16 mouse cellular contexts compared by ENCODE assay signal in the genomic region with DNA sequence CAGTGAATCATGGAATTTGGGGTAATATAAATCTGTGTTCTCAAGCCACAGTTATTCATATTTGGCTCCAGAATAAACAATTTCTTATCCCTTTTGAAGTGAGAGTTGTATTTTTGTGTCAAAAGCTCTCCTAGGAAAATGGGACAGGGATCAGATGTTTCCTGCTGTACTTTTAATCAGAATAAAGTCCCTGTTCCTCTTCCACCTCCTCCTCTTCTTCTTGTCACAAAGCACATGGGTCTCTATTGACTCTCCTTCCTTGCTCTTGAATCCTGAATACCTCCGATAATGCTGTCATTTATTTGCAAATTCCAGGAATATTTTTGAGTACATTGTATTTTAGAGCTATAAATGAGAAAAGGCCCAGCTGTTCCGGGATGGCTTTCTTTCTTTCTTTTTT.
"Had no signal": no experiment of that assay in that cellular context is flagged by ENCODE, and none has a peak within 500 bp of the region (broad histone marks: within the 10 kb centered on the region; RNA-seq: fewer than 3 reads in every experiment).

No protein-coding gene starts in this region.

- H3K36me3 ChIP-seq: hindbrain, embryonic 15.5 days; limb, embryonic 12.5 days; liver, embryonic 13.5 days; midbrain, embryonic 12.5 days; stomach, embryonic 15.5 days had no signal

- H3K27ac ChIP-seq: hindbrain, embryonic 15.5 days; layer of hippocampus, adult 2 months; limb, embryonic 12.5 days; liver, embryonic 13.5 days; macrophage; midbrain, embryonic 12.5 days; stomach, embryonic 15.5 days had no signal

- H3K4me2 ChIP-seq: hindbrain, embryonic 15.5 days; limb, embryonic 12.5 days; liver, embryonic 13.5 days; midbrain, embryonic 12.5 days; stomach, embryonic 15.5 days had no signal

- H3K9ac ChIP-seq: hindbrain, embryonic 15.5 days; limb, embryonic 12.5 days; liver, embryonic 13.5 days; liver, postnatal 0 days; midbrain, embryonic 12.5 days; stomach, embryonic 15.5 days had no signal

- DNase-seq: kidney, postnatal 4 days; liver; liver, embryonic 13.5 days; liver, postnatal 0 days; right cerebral cortex, postnatal 14 days; thymus, adult 2 months; thymus, postnatal 25 days had no signal

- ATAC-seq: inflammation-experienced regulatory T-cells, adult 6 months; intestine, postnatal 0 days; liver, postnatal 0 days had no signal

- H3K4me1 ChIP-seq: hindbrain, embryonic 15.5 days; limb, embryonic 12.5 days; liver, embryonic 13.5 days; megakaryocyte, embryonic 14.5 days; midbrain, embryonic 12.5 days; stomach, embryonic 15.5 days had no signal

- H3K4me3 ChIP-seq: hindbrain, embryonic 15.5 days; layer of hippocampus, adult 2 months; limb, embryonic 12.5 days; liver, embryonic 13.5 days; megakaryocyte, embryonic 14.5 days; midbrain, embryonic 12.5 days; stomach, embryonic 15.5 days had no signal

- H3K9me3 ChIP-seq: hindbrain, embryonic 15.5 days; stomach, embryonic 15.5 days had no signal

- H3K27me3 ChIP-seq: hindbrain, embryonic 15.5 days; liver, embryonic 13.5 days; megakaryocyte, embryonic 14.5 days; midbrain, embryonic 12.5 days; stomach, embryonic 15.5 days had no signal
